Comparison of ENCODE assay signal across 9 mouse cellular contexts in genomic region chr9:121679549-121679948, GRCm38 (mm10). TPM values are rescaled to one million over a fixed set of nuclear protein-coding genes. Genes with fewer than 3 reads are reported as not detected.
A peak's percentile ranks its signal among the peaks of the same experiment; 100 is the strongest.
DNase-seq lines count a peak whose midpoint lies in the region; ATAC-seq and TF ChIP-seq lines count a peak whose summit lies in the region.
"Had no signal": no experiment of that assay in that cellular context is flagged by ENCODE, and none has a peak within 500 bp of the region (broad histone marks: within the 10 kb centered on the region; RNA-seq: fewer than 3 reads in every experiment).

No protein-coding gene starts in this region.

- H3K36me3 ChIP-seq in embryonic facial prominence, embryonic 10.5 days (replicated peaks) = peaks cover 24% of the 10 kb centered on the region
- peaks cover 8% of the 10 kb centered on the region for H3K36me3 ChIP-seq in heart, embryonic 13.5 days
- H3K36me3 ChIP-seq in stomach, embryonic 14.5 days (ENCODE audit: control insufficient read depth, insufficient read depth, low read length) = peaks cover under 1% of the 10 kb centered on the region

- H3K9me3 ChIP-seq in embryonic facial prominence, embryonic 10.5 days = no peaks in the 10 kb centered on the region
- no peaks in the 10 kb centered on the region for H3K9me3 ChIP-seq in heart, embryonic 13.5 days
- no peaks in the 10 kb centered on the region for H3K9me3 ChIP-seq in stomach, embryonic 14.5 days (ENCODE audit: control insufficient read depth, low read depth, low read length)

- H3K4me1 ChIP-seq in embryonic facial prominence, embryonic 10.5 days = 0 out of 2 replicates have a peak, but pooled peaks cover 5% of the 10 kb centered on the region
- H3K4me1 ChIP-seq in heart, embryonic 13.5 days = peaks cover 11% of the 10 kb centered on the region
- 0 out of 2 replicates have a peak, but pooled peaks cover 6% of the 10 kb centered on the region for H3K4me1 ChIP-seq in stomach, embryonic 14.5 days (ENCODE audit: control insufficient read depth, insufficient read depth, low read length)

- peak in 1 of 2 experiments; percentile 57 for DNase-seq in layer of hippocampus, adult 2 months (ENCODE audit: low spot score in 2 of 2)
- no peak for DNase-seq in layer of hippocampus, adult 18-20 months (ENCODE audit: low spot score in 2 of 2)
- DNase-seq in adipocyte (ENCODE audit: low spot score) = peak; percentile 59
- DNase-seq in embryonic facial prominence, embryonic 10.5 days (ENCODE audit: low spot score) = peak; percentile 71
- peak; percentile 59 for DNase-seq in kidney, postnatal 14 days

- H3K27ac ChIP-seq in layer of hippocampus, adult 2 months = no peak overlapping the region
- H3K27ac ChIP-seq in embryonic facial prominence, embryonic 10.5 days (replicated peaks) = no peak overlapping the region
- no peak overlapping the region for H3K27ac ChIP-seq in heart, embryonic 13.5 days (replicated peaks)
- H3K27ac ChIP-seq in stomach, embryonic 14.5 days (ENCODE audit: low read length) = no peak overlapping the region

- no peaks in the 10 kb centered on the region for H3K27me3 ChIP-seq in embryonic facial prominence, embryonic 10.5 days (replicated peaks; ENCODE audit: low read depth, poor library complexity, severe bottlenecking)
- 0 out of 2 replicates have a peak, but pooled peaks cover 4% of the 10 kb centered on the region for H3K27me3 ChIP-seq in heart, embryonic 13.5 days (replicated peaks)
- H3K27me3 ChIP-seq in stomach, embryonic 14.5 days (ENCODE audit: control insufficient read depth, insufficient read depth, low read length) = no peaks in the 10 kb centered on the region

- WGBS in embryonic facial prominence, embryonic 10.5 days = 14% methylated on average over 6 of the region's 6 CpGs
- 11% methylated on average over 6 of the region's 6 CpGs for WGBS in heart, embryonic 13.5 days
- 15% methylated on average over 6 of the region's 6 CpGs for WGBS in stomach, embryonic 14.5 days

- no peak for ATAC-seq in heart, embryonic 13.5 days (ENCODE audit: extremely low read depth, insufficient number of reproducible peaks, low FRiP score, low TSS enrichment)
- ATAC-seq in megakaryocyte-erythroid progenitor cell, adult 5-6 weeks (replicated peaks; ENCODE audit: low FRiP score, low TSS enrichment, poor library complexity, severe bottlenecking) = peak; percentile 70
- ATAC-seq in stomach, embryonic 14.5 days (ENCODE audit: insufficient number of reproducible peaks, insufficient read depth, low FRiP score, low read depth) = peak; percentile 62

- no peak overlapping the region for H3K4me3 ChIP-seq in layer of hippocampus, adult 2 months
- H3K4me3 ChIP-seq in embryonic facial prominence, embryonic 10.5 days = no peak overlapping the region
- H3K4me3 ChIP-seq in heart, embryonic 13.5 days = no peak overlapping the region
- H3K4me3 ChIP-seq in stomach, embryonic 14.5 days (ENCODE audit: low read depth, low read length) = no peak overlapping the region
- H3K4me3 ChIP-seq: myocyte had no signal

- H3K4me2 ChIP-seq in heart, embryonic 13.5 days = no peak overlapping the region
- no peak overlapping the region for H3K4me2 ChIP-seq in stomach, embryonic 14.5 days (replicated peaks; ENCODE audit: low read depth, low read length)

- peak overlapping the region; percentile 47; the same call in 1 of the 2 replicates for H3K9ac ChIP-seq in heart, embryonic 13.5 days
- H3K9ac ChIP-seq in stomach, embryonic 14.5 days (replicated peaks; ENCODE audit: low read depth, low read length) = no peak overlapping the region

- TF ChIP-seq CTCF in layer of hippocampus, adult 2 months (conservative IDR thresholded peaks at IDR 0.05) = peak; percentile 89

RNA-seq across cellular contexts. Expression of gene Sec22c, which starts 25.7 kb away (rescaled TPM):
- total RNA-seq in layer of hippocampus, adult 2 months (2021) = 10 to 100 TPM; 27.5 to 32.8 TPM
- 10 to 100 TPM; 28.7 to 33.4 TPM for total RNA-seq in layer of hippocampus, adult 18-20 months (2021)
- 14.9 and 17.8 TPM in 2 replicates for polyA plus RNA-seq in embryonic facial prominence, embryonic 10.5 days (2016; fragmentation: Nextera tagmentation; extraction: Ambion mirVana)
- polyA plus RNA-seq in heart, embryonic 13.5 days (2015; fragmentation: Nextera tagmentation; extraction: Ambion mirVana) = 5.4 and 6.3 TPM in 2 replicates
- total RNA-seq in megakaryocyte-erythroid progenitor cell, adult 5-6 weeks (2014; fragmentation: Nextera tagmentation) = 9.4 and 10.9 TPM in 2 replicates
- 1.9 and 3.1 TPM in 2 replicates for total RNA-seq in megakaryocyte-erythroid progenitor cell, adult 5-6 weeks (2017)
- polyA plus RNA-seq in stomach, embryonic 14.5 days (2014; fragmentation: Nextera tagmentation; extraction: Ambion mirVana) = 10.1 and 12.4 TPM in 2 replicates

RNA-seq across cellular contexts. Expression of gene Ss18l2, which starts 30.6 kb away (rescaled TPM):
- total RNA-seq in layer of hippocampus, adult 2 months (2021) = 10 to 100 TPM; 71.8 to 78.8 TPM
- 10 to 100 TPM; 73.7 to 82.6 TPM for total RNA-seq in layer of hippocampus, adult 18-20 months (2021)
- 91.0 and 92.4 TPM in 2 replicates for polyA plus RNA-seq in embryonic facial prominence, embryonic 10.5 days (2016; fragmentation: Nextera tagmentation; extraction: Ambion mirVana)
- 163 and 176 TPM in 2 replicates for polyA plus RNA-seq in heart, embryonic 13.5 days (2015; fragmentation: Nextera tagmentation; extraction: Ambion mirVana)
- 57.8 and 77.0 TPM in 2 replicates for total RNA-seq in megakaryocyte-erythroid progenitor cell, adult 5-6 weeks (2014; fragmentation: Nextera tagmentation)
- 47.8 and 54.4 TPM in 2 replicates for total RNA-seq in megakaryocyte-erythroid progenitor cell, adult 5-6 weeks (2017)
- polyA plus RNA-seq in stomach, embryonic 14.5 days (2014; fragmentation: Nextera tagmentation; extraction: Ambion mirVana) = 136 TPM in 2 replicates

RNA-seq across cellular contexts. Expression of gene Vipr1, which starts 37.0 kb away (rescaled TPM):
- total RNA-seq in layer of hippocampus, adult 2 months (2021) = 10 to 100 TPM; 18.7 to 21.2 TPM
- total RNA-seq in layer of hippocampus, adult 18-20 months (2021) = 10 to 100 TPM; 16.5 to 20.6 TPM
- polyA plus RNA-seq in embryonic facial prominence, embryonic 10.5 days (2016; fragmentation: Nextera tagmentation; extraction: Ambion mirVana) = 0.16 and 0.33 TPM in 2 replicates
- 0.10 and 0.33 TPM in 2 replicates for polyA plus RNA-seq in heart, embryonic 13.5 days (2015; fragmentation: Nextera tagmentation; extraction: Ambion mirVana)
- not detected in 2 replicates for total RNA-seq in megakaryocyte-erythroid progenitor cell, adult 5-6 weeks (2014; fragmentation: Nextera tagmentation)
- total RNA-seq in megakaryocyte-erythroid progenitor cell, adult 5-6 weeks (2017) = not detected in 2 replicates
- polyA plus RNA-seq in stomach, embryonic 14.5 days (2014; fragmentation: Nextera tagmentation; extraction: Ambion mirVana) = 0.29 and 0.46 TPM in 2 replicates

RNA-seq across cellular contexts. Expression of gene Lyzl4, which starts 37.7 kb away (rescaled TPM):
- 1 to 10 TPM in 1 of 2 experiments, under 1 TPM in 1; 0.76 to 1.5 TPM for total RNA-seq in layer of hippocampus, adult 2 months (2021)
- total RNA-seq in layer of hippocampus, adult 18-20 months (2021) = 1 to 10 TPM in 1 of 2 experiments, under 1 TPM in 1; 0.86 to 1.0 TPM
- polyA plus RNA-seq in embryonic facial prominence, embryonic 10.5 days (2016; fragmentation: Nextera tagmentation; extraction: Ambion mirVana) = not detected in 2 replicates
- not detected in 2 replicates for polyA plus RNA-seq in heart, embryonic 13.5 days (2015; fragmentation: Nextera tagmentation; extraction: Ambion mirVana)
- total RNA-seq in megakaryocyte-erythroid progenitor cell, adult 5-6 weeks (2014; fragmentation: Nextera tagmentation) = not detected in 2 replicates
- not detected in 2 replicates for total RNA-seq in megakaryocyte-erythroid progenitor cell, adult 5-6 weeks (2017)
- 0.55 TPM in 1 of 2 replicates, not detected in the other for polyA plus RNA-seq in stomach, embryonic 14.5 days (2014; fragmentation: Nextera tagmentation; extraction: Ambion mirVana)
- polyA plus RNA-seq: myocyte had no signal

RNA-seq across cellular contexts. Expression of gene Nktr, which starts 39.4 kb away (rescaled TPM):
- total RNA-seq in layer of hippocampus, adult 2 months (2021) = 100 to 1,000 TPM; 104 to 127 TPM
- 100 to 1,000 TPM in 1 of 2 experiments, 10 to 100 TPM in 1; 98.6 to 100 TPM for total RNA-seq in layer of hippocampus, adult 18-20 months (2021)
- 61.2 and 62.9 TPM in 2 replicates for polyA plus RNA-seq in embryonic facial prominence, embryonic 10.5 days (2016; fragmentation: Nextera tagmentation; extraction: Ambion mirVana)
- 40.1 and 42.3 TPM in 2 replicates for polyA plus RNA-seq in heart, embryonic 13.5 days (2015; fragmentation: Nextera tagmentation; extraction: Ambion mirVana)
- 161 and 173 TPM in 2 replicates for total RNA-seq in megakaryocyte-erythroid progenitor cell, adult 5-6 weeks (2014; fragmentation: Nextera tagmentation)
- 132 and 146 TPM in 2 replicates for total RNA-seq in megakaryocyte-erythroid progenitor cell, adult 5-6 weeks (2017)
- polyA plus RNA-seq in stomach, embryonic 14.5 days (2014; fragmentation: Nextera tagmentation; extraction: Ambion mirVana) = 88.1 and 102 TPM in 2 replicates

Comparison
In these comparisons a context has a peak if more than half of its experiments do, and no peak if none do; other contexts are left out.
1. DNase-seq: peak in adipocyte (single experiment), embryonic facial prominence, embryonic 10.5 days (single experiment) and kidney, postnatal 14 days (single experiment); none in layer of hippocampus, adult 18-20 months (0 of 2).
2. RNA of gene Vipr1, which starts 37.0 kb away (total RNA-seq): 18.7 to 21.2 TPM in layer of hippocampus, adult 2 months and 16.5 to 20.6 TPM in layer of hippocampus, adult 18-20 months; not detected in megakaryocyte-erythroid progenitor cell, adult 5-6 weeks; every median in the first group is over 10 times any median in the second.